Mouse (Mus musculus): ENCODE measurements at regions not wholly inside any gene's neighbourhood (a gene's known extent, or its start where the extent isn't known, plus 50 kb on each side); places are given as distances from the start of the nearest gene placed in this dataset.

DNA sequence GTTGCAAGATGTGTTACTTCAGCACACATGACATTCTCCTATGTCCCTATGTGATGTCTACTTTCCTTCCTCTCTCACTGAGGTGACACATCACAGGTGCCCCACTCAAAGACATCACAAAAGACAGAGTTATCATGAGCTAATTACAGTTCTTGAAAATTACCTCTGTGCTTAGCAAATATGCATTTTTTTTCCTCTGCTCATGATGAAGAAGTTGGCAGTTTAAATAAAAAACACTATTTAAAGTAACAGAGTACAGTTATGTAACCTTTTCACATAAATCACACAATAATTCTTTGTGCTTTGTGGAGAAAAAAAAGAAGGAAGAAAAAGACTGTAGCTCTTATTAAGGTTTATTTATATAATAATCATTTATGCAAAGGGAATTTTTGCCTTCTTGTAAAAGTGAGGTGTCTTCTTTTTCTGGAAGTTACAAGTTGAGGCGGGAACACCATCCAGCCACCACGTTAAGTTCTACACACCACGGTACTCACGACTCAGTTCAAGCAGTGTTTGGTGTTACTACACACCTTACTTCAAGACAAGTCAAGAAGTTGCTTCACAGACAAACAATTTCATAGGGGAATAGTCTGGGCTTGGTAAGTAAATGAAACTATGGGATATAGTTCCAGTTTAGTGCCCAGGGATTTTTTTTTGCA is 193.0 kb upstream of the Cited2 start:
- no peak for DNase-seq

DNA sequence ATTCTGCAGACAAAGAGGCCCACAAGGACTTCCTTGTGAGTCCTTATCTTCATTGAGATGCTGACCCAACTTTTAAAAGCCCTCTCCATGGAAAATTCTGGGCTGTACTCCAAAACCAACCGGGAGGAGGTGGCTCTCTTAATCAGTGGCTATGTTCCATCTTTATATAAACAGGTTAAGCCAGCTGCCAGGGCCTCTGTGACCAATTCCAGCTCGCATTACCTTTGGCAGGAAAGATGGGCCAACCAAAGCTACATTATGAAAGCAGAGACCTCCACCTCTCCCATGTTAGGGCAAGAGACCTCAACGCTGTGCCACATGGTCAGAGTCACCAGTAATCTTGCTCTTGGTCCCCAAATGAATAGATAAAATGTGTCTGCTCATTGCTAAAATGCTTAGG is 192.0 kb upstream of the Cited2 start:
- DNase-seq = no peak

GRCm38 (mm10) chr10:17538944-17539533 is 184.0 kb upstream of the Cited2 start:
- DNase-seq = no peak

- no peak for DNase-seq
These were observed 182.3 kb upstream of the Cited2 start for GRCm38 (mm10) chr10:17540404-17541375.

DNA sequence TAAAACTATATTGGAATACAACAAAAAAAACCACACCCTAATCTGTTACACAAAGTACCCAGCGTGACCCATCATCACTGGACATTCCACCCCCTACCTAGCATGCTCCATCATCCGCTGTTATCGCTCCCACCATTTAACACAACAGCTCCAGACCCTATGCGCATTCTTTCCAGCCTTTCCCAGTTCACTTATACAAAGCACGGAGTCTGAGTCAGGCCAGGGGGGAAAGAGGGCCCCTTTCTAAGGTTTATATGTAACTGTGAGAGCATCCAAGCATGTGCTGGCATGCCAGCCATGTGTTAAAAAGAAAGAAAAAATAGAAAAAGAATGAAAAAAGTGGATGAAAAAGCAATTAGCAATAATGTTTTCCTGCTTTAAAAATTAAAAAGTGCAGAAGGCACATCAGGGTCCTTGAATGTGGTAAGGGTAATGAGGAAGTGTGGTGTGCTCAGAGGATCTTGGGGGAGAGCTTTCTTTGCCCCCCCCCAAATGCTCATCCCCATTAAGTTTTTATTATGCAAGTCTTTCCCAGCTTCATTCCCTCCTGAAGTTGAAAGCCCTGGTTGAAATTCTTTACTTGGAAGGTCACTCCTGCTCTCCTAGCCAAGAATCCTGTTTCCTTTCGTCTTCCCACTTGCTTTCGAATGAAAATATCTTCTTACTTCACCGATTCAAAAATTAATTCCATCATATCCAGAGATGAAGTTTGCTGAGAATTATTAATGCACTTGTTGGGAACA is 180.7 kb upstream of the Cited2 start:
- no peak for DNase-seq

- no peak for DNase-seq
These were observed 180.1 kb upstream of the Cited2 start for GRCm38 (mm10) chr10:17542847-17543421.

DNA sequence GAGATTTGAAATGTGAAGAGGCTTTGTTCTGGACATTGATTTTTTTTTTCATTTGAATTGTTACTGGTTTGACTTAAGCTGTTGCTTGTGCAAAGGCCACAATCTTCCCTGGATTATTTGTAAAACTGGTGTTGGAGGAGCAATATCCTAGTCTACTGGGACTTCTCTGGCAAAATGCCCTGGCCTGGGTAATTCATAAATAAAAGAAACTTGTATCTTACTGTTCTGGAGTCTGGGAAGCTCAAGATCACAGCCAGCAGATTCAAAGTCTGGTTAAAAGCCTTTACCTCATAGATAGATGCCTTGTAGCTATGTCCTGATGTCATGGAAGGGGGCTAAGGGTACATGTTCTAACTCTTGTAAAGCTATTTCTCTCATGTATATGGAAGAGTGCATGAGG is 177.7 kb upstream of the Cited2 start:
- DNase-seq = no peak

- no peak for DNase-seq
These were observed 175.0 kb upstream of the Cited2 start for GRCm38 (mm10) chr10:17547986-17548385.

GRCm38 (mm10) chr10:17548629-17549580 is 174.1 kb upstream of the Cited2 start:
- no peak for DNase-seq

DNA sequence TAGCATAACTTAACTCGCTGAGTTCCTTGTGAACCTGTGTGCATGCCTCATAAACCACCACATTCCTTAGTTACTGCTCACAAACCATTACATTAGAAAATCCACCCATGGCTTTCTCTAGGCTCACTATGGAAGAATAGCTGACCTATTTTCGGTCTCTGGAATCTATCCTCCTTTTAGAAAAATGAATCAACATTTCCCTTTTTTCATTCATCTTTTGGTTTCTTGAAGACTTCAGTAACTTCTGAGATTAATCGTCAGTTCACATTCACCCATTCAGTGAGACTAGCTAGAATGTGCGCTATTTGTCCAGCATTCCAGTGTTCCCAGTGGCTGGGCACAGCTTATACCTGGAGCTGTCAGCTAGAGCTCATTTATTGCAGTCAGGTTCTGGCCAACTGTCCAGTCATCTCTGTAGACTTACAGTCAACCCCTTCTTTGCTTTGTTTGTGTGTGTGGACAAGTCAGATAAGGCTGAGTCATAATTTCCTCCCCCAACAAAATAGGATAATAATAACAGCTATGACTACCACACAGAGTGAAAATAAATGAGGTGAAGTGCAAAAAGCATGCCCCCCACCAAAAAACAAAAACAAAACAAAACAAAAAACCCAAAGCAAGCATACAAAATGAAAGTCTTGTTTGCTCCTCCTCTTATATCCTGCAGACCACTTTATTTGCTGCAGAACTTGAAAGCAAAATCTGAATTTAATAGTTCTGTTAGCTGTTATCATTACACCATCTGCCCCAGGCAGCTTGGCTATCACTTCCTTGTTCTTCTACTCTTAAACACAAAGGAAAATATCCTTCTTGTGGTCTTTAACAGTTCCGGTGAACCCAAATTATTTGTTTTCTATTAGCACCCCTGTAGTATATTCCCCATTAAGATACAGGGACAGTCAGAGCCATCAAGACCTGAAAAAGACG is 173.0 kb upstream of the Cited2 start:
- no peak for DNase-seq

DNA sequence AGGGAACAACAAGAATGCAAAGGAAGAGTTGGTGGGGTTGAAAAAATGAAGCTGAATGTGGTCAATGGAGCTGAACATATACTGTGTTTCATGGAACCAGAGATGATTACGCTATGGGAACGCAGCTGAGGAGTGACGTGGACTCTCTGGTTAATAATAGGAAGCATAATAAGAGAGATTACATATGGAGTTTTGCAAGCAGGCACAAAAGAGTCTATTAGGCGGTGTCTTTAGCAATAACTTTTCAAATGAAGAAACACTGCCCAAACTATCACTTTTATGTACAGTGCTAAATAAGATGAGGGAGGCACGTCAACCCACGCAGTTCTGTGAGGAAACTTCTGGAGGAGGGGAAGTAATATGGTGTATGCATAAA is 172.4 kb upstream of the Cited2 start:
- DNase-seq = no peak

DNA sequence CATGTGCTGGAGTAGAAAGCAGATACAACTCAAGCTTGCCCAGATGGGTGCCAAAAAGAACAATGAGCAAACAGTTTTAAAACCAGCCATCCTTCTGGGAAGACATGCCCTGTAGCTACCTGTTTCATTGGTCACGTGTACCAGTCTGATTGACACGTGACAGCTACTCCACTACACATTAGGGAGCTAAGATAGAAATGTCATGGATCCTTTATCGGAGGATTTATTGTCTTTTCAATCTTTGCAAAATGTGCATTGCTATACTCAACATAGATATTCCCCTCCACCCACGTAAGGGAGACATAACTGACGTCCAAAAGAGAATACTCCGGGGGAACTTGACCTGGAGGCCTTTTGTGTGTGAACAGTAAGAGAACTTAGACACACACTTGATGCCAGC is 171.1 kb upstream of the Cited2 start:
- no peak for DNase-seq

- no peak for DNase-seq
These were observed 170.7 kb upstream of the Cited2 start for GRCm38 (mm10) chr10:17552277-17552676.

- DNase-seq = no peak
These were observed 166.6 kb upstream of the Cited2 start for GRCm38 (mm10) chr10:17556391-17556790.

GRCm38 (mm10) chr10:17559370-17559955 is 163.6 kb upstream of the Cited2 start:
- no peak for DNase-seq

- DNase-seq = no peak
These were observed 163.0 kb upstream of the Cited2 start for GRCm38 (mm10) chr10:17559980-17560379.

DNA sequence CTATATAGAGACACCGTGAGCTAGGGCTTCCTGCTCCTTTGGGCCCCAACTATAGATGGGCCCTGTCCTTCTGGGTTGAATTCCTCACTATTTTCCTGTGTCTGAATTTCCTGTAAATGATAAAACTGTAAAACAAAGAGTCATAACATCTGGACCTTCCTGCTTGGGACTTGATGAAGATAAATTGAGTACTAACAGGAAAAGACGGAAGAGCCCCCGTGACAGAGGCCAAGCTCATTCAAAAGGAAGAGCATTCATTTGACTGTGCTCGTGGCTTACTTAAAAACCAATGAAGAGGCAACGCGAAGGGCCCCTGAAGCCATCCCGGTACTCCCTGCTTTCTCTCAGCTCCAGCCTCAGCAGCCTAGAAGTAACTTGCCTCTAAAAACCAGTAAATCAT is 161.6 kb upstream of the Cited2 start:
- no peak for DNase-seq

GRCm38 (mm10) chr10:17561977-17562376 is 161.0 kb upstream of the Cited2 start:
- no peak for DNase-seq

- peak; percentile 35 for DNase-seq
These were observed 160.3 kb upstream of the Cited2 start for GRCm38 (mm10) chr10:17562410-17563350.

Data from layer of hippocampus, adult 9-11 months (tissue).